In genomic region chr13:51253371-51253770, GRCm38 (mm10) we compare ENCODE assay signal across 15 mouse cellular contexts.
"Had no signal": no experiment of that assay in that cellular context is flagged by ENCODE, and none has a peak within 500 bp of the region (broad histone marks: within the 10 kb centered on the region; RNA-seq: fewer than 3 reads in every experiment).

No protein-coding gene starts in this region.

- DNase-seq: gastrocnemius, postnatal 14 days; gastrocnemius, postnatal 36 days; heart, adult 11 months; heart, adult 2 months; heart, postnatal 14 days; heart, postnatal 36 days; kidney, adult 11 months; kidney, adult 2 months; kidney, adult 9 months; kidney, postnatal 14 days; kidney, postnatal 36 days; layer of hippocampus, adult 9-11 months; layer of hippocampus, postnatal 36 days; liver; liver, embryonic 13.5 days had no signal
